Mouse (Mus musculus): ENCODE results near the gene Hivep3. TPM values are rescaled to one million over a fixed set of nuclear protein-coding genes. Genes with fewer than 3 reads are reported as not detected.

Hivep3 gene
- total RNA-seq, 2 experiments from 2014 or later: 44.1 to 46.2 TPM

- DNase-seq (ENCODE audit: low spot score in 2 of 2): no peak
Observed at GRCm38 (mm10) chr4:120184374-120184991, 450.9 kb downstream of the Hivep3 start.

- DNase-seq (ENCODE audit: low spot score in 2 of 2): no peak
Observed at GRCm38 (mm10) chr4:120186441-120186840, 452.9 kb downstream of the Hivep3 start.

GRCm38 (mm10) chr4:120186934-120187333 is 453.4 kb downstream of the Hivep3 start:
- DNase-seq (ENCODE audit: low spot score in 2 of 2): no peak

Other genes with a start within 250 kb of the Hivep3 start
- gene Rimkla, start 241.2 kb upstream of the Hivep3 start, total RNA-seq (2021): 10 to 100 TPM; 19.5 to 21.4 TPM
- gene Foxj3, start 196.8 kb upstream of the Hivep3 start, total RNA-seq (2021): 10 to 100 TPM; 69.3 to 77.3 TPM
- gene Frg2f1, start 194.3 kb upstream of the Hivep3 start, total RNA-seq (2021): 10 to 100 TPM; 30.4 to 34.4 TPM
- not detected for gene Guca2a, start 96.1 kb upstream of the Hivep3 start, total RNA-seq (2021)
- gene Guca2b, start 74.8 kb upstream of the Hivep3 start, total RNA-seq (2021): not detected

Data from layer of hippocampus, postnatal 14 days (tissue).